Mouse (Mus musculus) embryonic fibroblast, embryonic 13.5 days (primary cell): ENCODE data around the gene Pnrc2.

ENCODE experiments used
- CTCF ChIP-seq: IDR thresholded peaks from 2 replicates; pipeline ENCODE4 v1.5.1; 2011; ENCODE audit warnings: mild to moderate bottlenecking, control low read depth, low read length, moderate library complexity, borderline replicate concordance; ENCODE audit not compliant: insufficient read depth
- POLR2A ChIP-seq: IDR thresholded peaks from 2 replicates; pipeline ENCODE4 v1.6.1; 2011; ENCODE audit warnings: low read depth, mild to moderate bottlenecking, control low read depth, low read length, moderate library complexity

DNA sequence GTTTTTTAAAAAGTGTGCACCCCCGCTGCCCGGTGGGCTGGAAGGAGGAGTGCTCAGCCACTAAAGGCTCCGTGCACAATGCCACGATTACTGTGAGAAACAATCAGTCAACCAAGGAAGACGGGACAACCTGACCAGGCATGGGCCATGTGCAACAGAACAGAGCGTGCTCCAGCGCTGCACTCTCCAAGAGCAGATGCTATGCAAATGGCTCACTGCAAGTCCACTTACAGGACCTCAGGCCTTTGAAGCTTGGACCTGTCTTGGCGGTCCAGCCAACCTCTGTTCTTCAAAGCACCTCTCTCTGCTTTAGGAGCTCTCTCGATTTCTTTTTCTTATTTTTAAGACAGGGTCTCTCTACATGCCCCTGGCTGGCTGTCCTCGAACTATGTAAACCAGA is 6.9 kb upstream of the Pnrc2 start:
- TF ChIP-seq POLR2A (no peak), CTCF (no peak)
